Mouse (Mus musculus): ENCODE data around the gene Ccdc69. TPM values are rescaled to one million over a fixed set of nuclear protein-coding genes. Genes with fewer than 3 reads are reported as not detected.

The Ccdc69 gene
- polyA plus RNA-seq, 1 experiment from 2014 or later: 0.47 TPM

GRCm38 (mm10) chr11:55060802-55061201 lies 17.1 kb downstream of the Ccdc69 start:
- no peak overlapping the region for H3K27ac ChIP-seq (replicated peaks)
- no peak overlapping the region for H3K4me3 ChIP-seq
- DNase-seq (ENCODE audit: low spot score): no peak
- H3K4me1 ChIP-seq: peaks cover 9% of the 10 kb centered on the region
- no peaks in the 10 kb centered on the region for H3K36me3 ChIP-seq (replicated peaks)
- H3K27me3 ChIP-seq (replicated peaks; ENCODE audit: low read depth, poor library complexity, severe bottlenecking): no peaks in the 10 kb centered on the region
- no peaks in the 10 kb centered on the region for H3K9me3 ChIP-seq
- 91% methylated on average over 5 of the region's 5 CpGs for WGBS

- H3K4me1 ChIP-seq: peaks cover under 1% of the 10 kb centered on the region; the same call in 1 of the 2 replicates
- WGBS: 81% methylated on average over 3 of the region's 3 CpGs
These were observed 20.4 kb downstream of the Ccdc69 start for GRCm38 (mm10) chr11:55057511-55057910.

GRCm38 (mm10) chr11:55050837-55051510 lies 27.0 kb downstream of the Ccdc69 start:
- no peaks in the 10 kb centered on the region for H3K9me3 ChIP-seq
- DNase-seq (ENCODE audit: low spot score): no peak
- no peaks in the 10 kb centered on the region for H3K4me1 ChIP-seq
- H3K27me3 ChIP-seq (replicated peaks; ENCODE audit: low read depth, poor library complexity, severe bottlenecking): no peaks in the 10 kb centered on the region
- H3K27ac ChIP-seq (replicated peaks): no peak overlapping the region
- no peaks in the 10 kb centered on the region for H3K36me3 ChIP-seq (replicated peaks)
- H3K4me3 ChIP-seq: no peak overlapping the region
- WGBS: 69% methylated on average over 7 of the region's 7 CpGs

More at GRCm38 (mm10) chr11:55057511-55057910, 20.4 kb downstream of the Ccdc69 start:
- DNase-seq (ENCODE audit: low spot score): no peak
- H3K4me3 ChIP-seq: no peak overlapping the region
- no peak overlapping the region for H3K27ac ChIP-seq (replicated peaks)
- no peaks in the 10 kb centered on the region for H3K27me3 ChIP-seq (replicated peaks; ENCODE audit: low read depth, poor library complexity, severe bottlenecking)
- H3K36me3 ChIP-seq (replicated peaks): no peaks in the 10 kb centered on the region
- no peaks in the 10 kb centered on the region for H3K9me3 ChIP-seq

- 60% methylated on average over 5 of the region's 5 CpGs for WGBS
- H3K27me3 ChIP-seq (replicated peaks; ENCODE audit: low read depth, poor library complexity, severe bottlenecking): no peaks in the 10 kb centered on the region
- no peak for DNase-seq (ENCODE audit: low spot score)
These were observed 31.3 kb downstream of the Ccdc69 start for GRCm38 (mm10) chr11:55046600-55046999.

GRCm38 (mm10) chr11:55041348-55041747 lies 36.6 kb downstream of the Ccdc69 start:
- H3K4me3 ChIP-seq: no peak overlapping the region
- no peaks in the 10 kb centered on the region for H3K36me3 ChIP-seq (replicated peaks)
- H3K27me3 ChIP-seq (replicated peaks; ENCODE audit: low read depth, poor library complexity, severe bottlenecking): 0 out of 2 replicates have a peak, but pooled peaks cover 2% of the 10 kb centered on the region
- DNase-seq (ENCODE audit: low spot score): no peak
- WGBS: 80% methylated on average over 4 of the region's 4 CpGs
- no peaks in the 10 kb centered on the region for H3K4me1 ChIP-seq
- H3K9me3 ChIP-seq: no peaks in the 10 kb centered on the region
- no peak overlapping the region for H3K27ac ChIP-seq (replicated peaks)

More at GRCm38 (mm10) chr11:55046600-55046999, 31.3 kb downstream of the Ccdc69 start:
- no peaks in the 10 kb centered on the region for H3K9me3 ChIP-seq
- no peaks in the 10 kb centered on the region for H3K36me3 ChIP-seq (replicated peaks)
- H3K27ac ChIP-seq (replicated peaks): no peak overlapping the region
- H3K4me1 ChIP-seq: no peaks in the 10 kb centered on the region
- H3K4me3 ChIP-seq: no peak overlapping the region

GRCm38 (mm10) chr11:55039591-55039990 lies 38.3 kb downstream of the Ccdc69 start:
- WGBS: 9% methylated on average over 9 of the region's 9 CpGs
- H3K4me3 ChIP-seq: no peak overlapping the region

GRCm38 (mm10) chr11:55036601-55037000 lies 41.3 kb downstream of the Ccdc69 start:
- H3K36me3 ChIP-seq (replicated peaks): no peaks in the 10 kb centered on the region

More at GRCm38 (mm10) chr11:55039591-55039990, 38.3 kb downstream of the Ccdc69 start:
- Histone ChIP-seq H3K27ac (replicated peaks) (no peak overlapping the region), H3K4me1 (no peaks in the 10 kb centered on the region), H3K36me3 (replicated peaks) (no peaks in the 10 kb centered on the region), H3K9me3 (no peaks in the 10 kb centered on the region), H3K27me3 (replicated peaks; ENCODE audit: low read depth, poor library complexity, severe bottlenecking) (peaks cover 20% of the 10 kb centered on the region)
- DNase-seq (ENCODE audit: low spot score): peak; percentile 85

GRCm38 (mm10) chr11:55033040-55033660 lies 44.8 kb downstream of the Ccdc69 start, which contains the start of gene Anxa6:
Gene Anxa6, minus strand, starts transcription at chr11:55033445.
- 1% methylated on average over 41 of the region's 41 CpGs for WGBS
- Histone ChIP-seq H3K27me3 (replicated peaks; ENCODE audit: low read depth, poor library complexity, severe bottlenecking) (peaks cover 40% of the 10 kb centered on the region), H3K4me3 (peak within 1 kb of the TSS; percentile 74), H3K36me3 (replicated peaks) (no peaks in the 10 kb centered on the region), H3K9me3 (no peaks in the 10 kb centered on the region), H3K4me1 (peaks cover 38% of the 10 kb centered on the region), H3K27ac (replicated peaks) (peak within 1 kb of the TSS; percentile 82)
- peak; percentile 88 for DNase-seq (ENCODE audit: low spot score)

More at GRCm38 (mm10) chr11:55036601-55037000, 41.3 kb downstream of the Ccdc69 start:
- 36% methylated on average over 3 of the region's 3 CpGs for WGBS
- Histone ChIP-seq H3K27ac (replicated peaks) (no peak overlapping the region), H3K9me3 (no peaks in the 10 kb centered on the region), H3K27me3 (replicated peaks; ENCODE audit: low read depth, poor library complexity, severe bottlenecking) (peaks cover 40% of the 10 kb centered on the region), H3K4me1 (peaks cover 25% of the 10 kb centered on the region), H3K4me3 (no peak overlapping the region)
- DNase-seq (ENCODE audit: low spot score): no peak

- Histone ChIP-seq H3K4me3 (peak overlapping the region; percentile 74), H3K4me1 (peaks cover 46% of the 10 kb centered on the region), H3K36me3 (replicated peaks) (no peaks in the 10 kb centered on the region), H3K9me3 (no peaks in the 10 kb centered on the region), H3K27me3 (replicated peaks; ENCODE audit: low read depth, poor library complexity, severe bottlenecking) (peaks cover 40% of the 10 kb centered on the region), H3K27ac (replicated peaks) (peak overlapping the region; percentile 82)
- 22% methylated on average over 5 of the region's 5 CpGs for WGBS
- DNase-seq (ENCODE audit: low spot score): no peak
These were observed 45.6 kb downstream of the Ccdc69 start for GRCm38 (mm10) chr11:55032286-55032685.

- Histone ChIP-seq H3K36me3 (replicated peaks) (no peaks in the 10 kb centered on the region), H3K9me3 (no peaks in the 10 kb centered on the region), H3K27ac (replicated peaks) (peak overlapping the region; percentile 82), H3K4me1 (peaks cover 49% of the 10 kb centered on the region), H3K4me3 (peak overlapping the region; percentile 74), H3K27me3 (replicated peaks; ENCODE audit: low read depth, poor library complexity, severe bottlenecking) (peaks cover 40% of the 10 kb centered on the region)
- peak; percentile 20 for DNase-seq (ENCODE audit: low spot score)
- 9% methylated on average over 2 of the region's 4 CpGs for WGBS
These were observed 46.0 kb downstream of the Ccdc69 start for GRCm38 (mm10) chr11:55031991-55032280.

GRCm38 (mm10) chr11:55031211-55031990 lies 46.5 kb downstream of the Ccdc69 start:
- Histone ChIP-seq H3K9me3 (no peaks in the 10 kb centered on the region), H3K4me3 (peak overlapping the region; percentile 74), H3K27ac (replicated peaks) (peak overlapping the region; percentile 82), H3K36me3 (replicated peaks) (0 out of 2 replicates have a peak, but pooled peaks cover 2% of the 10 kb centered on the region), H3K27me3 (replicated peaks; ENCODE audit: low read depth, poor library complexity, severe bottlenecking) (peaks cover 38% of the 10 kb centered on the region), H3K4me1 (peaks cover 50% of the 10 kb centered on the region)
- WGBS: 54% methylated on average over 10 of the region's 10 CpGs
- DNase-seq (ENCODE audit: low spot score): peak; percentile 20

- 81% methylated on average over 2 of the region's 2 CpGs for WGBS
- Histone ChIP-seq H3K36me3 (replicated peaks) (0 out of 2 replicates have a peak, but pooled peaks cover 4% of the 10 kb centered on the region), H3K9me3 (no peaks in the 10 kb centered on the region), H3K27ac (replicated peaks) (no peak overlapping the region), H3K27me3 (replicated peaks; ENCODE audit: low read depth, poor library complexity, severe bottlenecking) (peaks cover 10% of the 10 kb centered on the region), H3K4me3 (no peak overlapping the region), H3K4me1 (peaks cover 57% of the 10 kb centered on the region)
- DNase-seq (ENCODE audit: low spot score): no peak
These were observed 49.4 kb downstream of the Ccdc69 start for GRCm38 (mm10) chr11:55028509-55028908.

All from embryonic facial prominence, embryonic 10.5 days (tissue).